Mouse (Mus musculus): ENCODE data around the gene Tex9.

DNA sequence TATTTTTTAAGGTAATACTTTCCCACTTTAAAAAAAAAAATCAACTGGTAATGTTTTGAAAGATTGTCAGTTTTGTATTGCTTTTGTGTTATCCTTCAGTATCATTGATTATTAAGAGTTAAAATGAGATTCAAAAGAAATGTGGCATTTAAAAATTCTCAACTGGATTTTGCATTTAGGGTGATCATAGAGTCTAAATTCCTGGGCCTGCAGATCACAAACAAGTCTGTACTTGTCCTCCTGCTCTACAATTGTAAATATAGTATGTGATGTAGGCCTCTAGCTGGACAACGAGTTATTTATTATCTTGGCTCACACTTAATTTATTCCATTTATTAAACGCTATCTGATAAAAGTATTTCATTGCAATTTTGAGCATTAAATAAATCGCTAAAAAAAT lies 43.4 kb upstream of the Tex9 start:
- TF ChIP-seq CTCF (IDR thresholded peaks at IDR 0.05; ENCODE audit: borderline replicate concordance, insufficient read depth, low read depth, low read length) (no peak), POLR2A (IDR thresholded peaks at IDR 0.05; ENCODE audit: borderline replicate concordance, insufficient read depth, low read length) (no peak)
